Mouse (Mus musculus): ENCODE data around the gene Sgpl1. TPM values are rescaled to one million over a fixed set of nuclear protein-coding genes. Genes with fewer than 3 reads are reported as not detected.

Sgpl1 gene
- polyA plus RNA-seq, 1 experiment from 2014 or later: 163 TPM

GRCm38 (mm10) chr10:61065287-61066005 is 82.1 kb downstream of the Sgpl1 start:
- no peak for TF ChIP-seq CTCF (IDR thresholded peaks at IDR 0.05)
- ChIA-PET CTCF (interaction anchor here (0.7 to 1.6 kb wide), 3 partner anchors 230 to 305 kb away, joined by 3 to 6 read pairs (median 3); no protein-coding TSS in a partner anchor), POLR2A (no interaction called here)
- in situ Hi-C loops (cut with MboI; ENCODE audit: low pct_unique_long_range_greater_than_20kb): no loop called here
- no peaks in the 10 kb centered on the region for H3K27me3 ChIP-seq
- ATAC-seq: no peak
- DNase-seq (ENCODE audit: low read depth, low spot score): no peak

GRCm38 (mm10) chr10:61064635-61065034 is 82.9 kb downstream of the Sgpl1 start:
- CTCF ChIA-PET: interaction anchor here (0.7 kb wide), 1 partner anchor 304 kb away, joined by 3 read pairs; no protein-coding TSS in a partner anchor
- in situ Hi-C loops (cut with MboI; ENCODE audit: low pct_unique_long_range_greater_than_20kb): no loop called here
- ATAC-seq: no peak

GRCm38 (mm10) chr10:61063271-61063864 is 84.1 kb downstream of the Sgpl1 start:
- H3K27me3 ChIP-seq: no peaks in the 10 kb centered on the region
- no peak for DNase-seq (ENCODE audit: low read depth, low spot score)
- TF ChIP-seq CTCF (IDR thresholded peaks at IDR 0.05): no peak
- ChIA-PET CTCF (no interaction called here), POLR2A (no interaction called here)
- no peak for ATAC-seq
- in situ Hi-C loops (cut with MboI; ENCODE audit: low pct_unique_long_range_greater_than_20kb): no loop called here

More at GRCm38 (mm10) chr10:61064635-61065034, 82.9 kb downstream of the Sgpl1 start:
- TF ChIP-seq CTCF (IDR thresholded peaks at IDR 0.05): no peak
- DNase-seq (ENCODE audit: low read depth, low spot score): no peak
- POLR2A ChIA-PET: no interaction called here
- no peaks in the 10 kb centered on the region for H3K27me3 ChIP-seq

- ChIA-PET POLR2A (interaction anchor here (0.8 kb wide), 1 partner anchor 271 kb away, joined by 3 read pairs; no protein-coding TSS in a partner anchor), CTCF (interaction anchor here (2.1 kb wide), 1 partner anchor 13 kb away, joined by 7 read pairs; no protein-coding TSS in a partner anchor)
- DNase-seq (ENCODE audit: low read depth, low spot score): no peak
- in situ Hi-C loops (cut with MboI; ENCODE audit: low pct_unique_long_range_greater_than_20kb): no loop called here
- ATAC-seq: peak; percentile 28
- peaks cover 2% of the 10 kb centered on the region for H3K27me3 ChIP-seq
- TF ChIP-seq CTCF (IDR thresholded peaks at IDR 0.05): no peak
Measured at GRCm38 (mm10) chr10:61059543-61060110, 87.9 kb downstream of the Sgpl1 start.

- ChIA-PET POLR2A (no interaction called here), CTCF (no interaction called here)
- no peak for DNase-seq (ENCODE audit: low read depth, low spot score)
- peaks cover 5% of the 10 kb centered on the region for H3K27me3 ChIP-seq
- in situ Hi-C loops (cut with MboI; ENCODE audit: low pct_unique_long_range_greater_than_20kb): no loop called here
- TF ChIP-seq CTCF (IDR thresholded peaks at IDR 0.05): no peak
- ATAC-seq: no peak
Measured at GRCm38 (mm10) chr10:61059101-61059500, 88.4 kb downstream of the Sgpl1 start.

GRCm38 (mm10) chr10:61056661-61057060 is 90.8 kb downstream of the Sgpl1 start:
- DNase-seq (ENCODE audit: low read depth, low spot score) (no peak), ATAC-seq (no peak)
- ChIA-PET POLR2A (no interaction called here), CTCF (no interaction called here)
- in situ Hi-C loops (cut with MboI; ENCODE audit: low pct_unique_long_range_greater_than_20kb): no loop called here
- H3K27me3 ChIP-seq: peaks cover 5% of the 10 kb centered on the region
- TF ChIP-seq CTCF (IDR thresholded peaks at IDR 0.05): no peak

- in situ Hi-C loops (cut with MboI; ENCODE audit: low pct_unique_long_range_greater_than_20kb): loop anchor here (5.0 kb wide), 3 partner anchors 65 to 280 kb away; partner anchors contain the start of gene Unc5b
- no peak for DNase-seq (ENCODE audit: low read depth, low spot score)
- peaks cover 5% of the 10 kb centered on the region for H3K27me3 ChIP-seq
- ATAC-seq: no peak
- TF ChIP-seq CTCF (IDR thresholded peaks at IDR 0.05): peak; percentile 95
- POLR2A ChIA-PET: interaction anchor here (1.0 kb wide), 1 partner anchor 217 kb away, joined by 3 read pairs; no protein-coding TSS in a partner anchor
- CTCF ChIA-PET: interaction anchor here (0.9 to 2.5 kb wide), 5 partner anchors 9 to 292 kb away, joined by 3 to 15 read pairs (median 4); no protein-coding TSS in a partner anchor
Measured at GRCm38 (mm10) chr10:61051993-61052613, 95.4 kb downstream of the Sgpl1 start.

Other genes starting within 250 kb of the Sgpl1 start
- 211 TPM for gene Pcbd1, start 58.4 kb downstream of the Sgpl1 start, polyA plus RNA-seq (2021)
- not detected for gene Tbata, start 24.3 kb upstream of the Sgpl1 start, polyA plus RNA-seq (2021)
- gene Adamts14, start 125.7 kb upstream of the Sgpl1 start, polyA plus RNA-seq (2021): 13.2 TPM
- not detected for gene Prf1, start 150.1 kb upstream of the Sgpl1 start, polyA plus RNA-seq (2021)
- 14.5 TPM for gene Pald1, start 235.8 kb upstream of the Sgpl1 start, polyA plus RNA-seq (2021)

Data from Patski (cell line).